In the genomic region with DNA sequence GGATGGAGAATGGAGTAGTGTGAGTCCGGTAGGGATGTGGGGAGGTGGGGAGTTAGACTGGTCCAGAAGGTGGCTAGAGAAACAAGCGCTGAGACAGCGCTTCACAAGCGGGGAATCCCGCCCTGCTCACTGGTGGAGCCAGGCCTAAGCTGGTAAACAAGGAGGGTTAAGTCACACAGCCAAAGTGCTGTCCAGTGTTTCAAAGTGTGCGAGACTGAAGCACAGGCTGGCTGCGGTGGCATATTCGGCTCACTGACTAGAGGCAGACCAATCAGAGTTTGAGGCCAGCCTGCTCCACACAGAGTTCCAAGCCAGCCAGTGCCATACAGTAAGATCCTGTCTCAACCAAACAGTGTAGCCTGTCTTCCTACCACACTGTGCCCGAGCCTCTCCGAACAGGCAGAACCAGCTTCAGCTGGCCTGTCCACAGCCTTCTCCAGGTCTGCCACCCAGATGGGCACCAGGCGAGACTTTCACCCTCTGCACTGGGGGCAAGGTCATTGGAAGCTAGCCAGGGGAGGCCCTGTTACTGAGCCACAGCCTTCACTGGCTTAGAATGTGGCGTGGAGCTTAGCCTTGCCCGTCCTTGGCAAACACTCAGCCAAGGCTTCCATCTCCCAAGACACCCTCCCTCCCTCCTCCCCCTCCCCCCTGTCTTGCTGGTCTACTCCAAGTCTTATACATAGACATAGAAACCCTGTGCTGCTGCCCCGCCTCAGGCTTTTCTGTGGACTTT, we compare ENCODE assay signal across 9 mouse cellular contexts.
DNase-seq lines count a peak whose midpoint lies in the region; ATAC-seq and TF ChIP-seq lines count a peak whose summit lies in the region.
"Had no signal": no experiment of that assay in that cellular context is flagged by ENCODE, and none has a peak within 500 bp of the region (broad histone marks: within the 10 kb centered on the region; RNA-seq: fewer than 3 reads in every experiment).

No protein-coding gene starts in this region.

- 0 out of 2 replicates have a peak, but pooled peaks cover 5% of the 10 kb centered on the region for H3K4me1 ChIP-seq in midbrain, embryonic 14.5 days (ENCODE audit: control insufficient read depth, insufficient read depth, low read length)
- H3K4me1 ChIP-seq in midbrain, embryonic 13.5 days (replicated peaks): peaks cover 31% of the 10 kb centered on the region
- peaks cover 69% of the 10 kb centered on the region for H3K4me1 ChIP-seq in embryonic facial prominence, embryonic 10.5 days
- H3K4me1 ChIP-seq in heart, embryonic 15.5 days (replicated peaks): peaks cover 62% of the 10 kb centered on the region
- H3K4me1 ChIP-seq in thymus, adult 2 months (replicated peaks; ENCODE audit: control insufficient read depth, insufficient read depth, low read length): 0 out of 2 replicates have a peak, but pooled peaks cover 2% of the 10 kb centered on the region

- no peaks in the 10 kb centered on the region for H3K27me3 ChIP-seq in midbrain, embryonic 14.5 days (ENCODE audit: control insufficient read depth, insufficient read depth, low read length)
- H3K27me3 ChIP-seq in midbrain, embryonic 13.5 days: no peaks in the 10 kb centered on the region
- peaks cover 22% of the 10 kb centered on the region for H3K27me3 ChIP-seq in embryonic facial prominence, embryonic 10.5 days (replicated peaks; ENCODE audit: low read depth, poor library complexity, severe bottlenecking)
- H3K27me3 ChIP-seq in heart, embryonic 15.5 days: no peaks in the 10 kb centered on the region
- no peaks in the 10 kb centered on the region for H3K27me3 ChIP-seq in thymus, adult 2 months (ENCODE audit: control insufficient read depth, insufficient read depth, low read length)
- H3K27me3 ChIP-seq: limb, embryonic 12.5 days had no signal

- no peak for TF ChIP-seq POLR2A in thymus, adult 2 months (IDR thresholded peaks at IDR 0.05; ENCODE audit: control insufficient read depth, extremely low read depth, insufficient read depth, low read length, poor library complexity)

- no peak overlapping the region for H3K27ac ChIP-seq in midbrain, embryonic 14.5 days (replicated peaks; ENCODE audit: low read depth, low read length)
- no peak overlapping the region for H3K27ac ChIP-seq in midbrain, embryonic 13.5 days
- H3K27ac ChIP-seq in embryonic facial prominence, embryonic 10.5 days (replicated peaks): peak overlapping the region; percentile 52; the same call in 1 of the 2 replicates
- peak overlapping the region; percentile 71 for H3K27ac ChIP-seq in heart, embryonic 15.5 days
- no peak overlapping the region for H3K27ac ChIP-seq in thymus, adult 2 months (ENCODE audit: control insufficient read depth, insufficient read depth, low read length)
- H3K27ac ChIP-seq: limb, embryonic 12.5 days had no signal

- H3K4me2 ChIP-seq in midbrain, embryonic 14.5 days (ENCODE audit: low read length): no peak overlapping the region
- no peak overlapping the region for H3K4me2 ChIP-seq in midbrain, embryonic 13.5 days (replicated peaks)
- H3K4me2 ChIP-seq in heart, embryonic 15.5 days: no peak overlapping the region
- H3K4me2 ChIP-seq: limb, embryonic 12.5 days had no signal

- H3K4me3 ChIP-seq in midbrain, embryonic 14.5 days (replicated peaks; ENCODE audit: low read depth, low read length): no peak overlapping the region
- no peak overlapping the region for H3K4me3 ChIP-seq in midbrain, embryonic 13.5 days (replicated peaks)
- no peak overlapping the region for H3K4me3 ChIP-seq in embryonic facial prominence, embryonic 10.5 days
- H3K4me3 ChIP-seq in heart, embryonic 15.5 days: no peak overlapping the region
- no peak overlapping the region for H3K4me3 ChIP-seq in thymus, adult 2 months (ENCODE audit: control insufficient read depth, insufficient read depth, low read length)
- H3K4me3 ChIP-seq: limb, embryonic 12.5 days had no signal

- H3K36me3 ChIP-seq in midbrain, embryonic 14.5 days (ENCODE audit: control insufficient read depth, insufficient read depth, low read length): no peaks in the 10 kb centered on the region
- H3K36me3 ChIP-seq in midbrain, embryonic 13.5 days: no peaks in the 10 kb centered on the region
- no peaks in the 10 kb centered on the region for H3K36me3 ChIP-seq in embryonic facial prominence, embryonic 10.5 days (replicated peaks)
- H3K36me3 ChIP-seq in heart, embryonic 15.5 days: no peaks in the 10 kb centered on the region
- no peaks in the 10 kb centered on the region for H3K36me3 ChIP-seq in thymus, adult 2 months (ENCODE audit: control insufficient read depth, insufficient read depth, low read length)
- H3K36me3 ChIP-seq: limb, embryonic 12.5 days had no signal

- DNase-seq in midbrain, embryonic 14.5 days: peak; percentile 31
- DNase-seq in embryonic facial prominence, embryonic 10.5 days (ENCODE audit: low spot score): no peak
- peak; percentile 69 to 82 for DNase-seq in kidney, postnatal 4 days
- DNase-seq in thymus, adult 2 months: no peak
- no peak for DNase-seq in spleen, adult 18-20 months
- DNase-seq in B cell, adult 2 months: no peak

- no peak for ATAC-seq in midbrain, embryonic 14.5 days (ENCODE audit: low FRiP score, low TSS enrichment)
- no peak for ATAC-seq in midbrain, embryonic 13.5 days
- ATAC-seq in heart, embryonic 15.5 days (replicated peaks; ENCODE audit: insufficient number of reproducible peaks, insufficient read depth, low FRiP score, low read depth): no peak

- no peak for TF ChIP-seq CTCF in thymus, adult 2 months (IDR thresholded peaks at IDR 0.05; ENCODE audit: borderline replicate concordance, control insufficient read depth, extremely low read depth, insufficient read depth, low read length, poor library complexity)

- WGBS in midbrain, embryonic 14.5 days: 75% methylated on average over 14 of the region's 14 CpGs
- WGBS in midbrain, embryonic 13.5 days: 76% methylated on average over 14 of the region's 14 CpGs
- whole genome bisulfite sequencing in embryonic facial prominence, embryonic 10.5 days: 71% methylated on average over 14 of the region's 14 CpGs
- WGBS in heart, embryonic 15.5 days: 69% methylated on average over 14 of the region's 14 CpGs
- 93% methylated on average over 14 of the region's 14 CpGs for WGBS in thymus, adult 2 months

- no peaks in the 10 kb centered on the region for H3K9me3 ChIP-seq in midbrain, embryonic 14.5 days (ENCODE audit: control insufficient read depth, low read length)
- no peaks in the 10 kb centered on the region for H3K9me3 ChIP-seq in midbrain, embryonic 13.5 days
- no peaks in the 10 kb centered on the region for H3K9me3 ChIP-seq in embryonic facial prominence, embryonic 10.5 days
- no peaks in the 10 kb centered on the region for H3K9me3 ChIP-seq in heart, embryonic 15.5 days (replicated peaks)
- H3K9me3 ChIP-seq: limb, embryonic 12.5 days had no signal

- H3K9ac ChIP-seq in midbrain, embryonic 14.5 days (replicated peaks; ENCODE audit: low read length): no peak overlapping the region
- H3K9ac ChIP-seq in midbrain, embryonic 13.5 days (replicated peaks): no peak overlapping the region
- H3K9ac ChIP-seq in heart, embryonic 15.5 days: peak overlapping the region; percentile 16; the same call in 1 of the 2 replicates
- H3K9ac ChIP-seq: limb, embryonic 12.5 days had no signal

Comparison
In these comparisons a context has a peak if more than half of its experiments do, and no peak if none do; other contexts are left out.
1. DNase-seq: peak in midbrain, embryonic 14.5 days (single experiment) and kidney, postnatal 4 days (2 of 2); none in embryonic facial prominence, embryonic 10.5 days (single experiment), thymus, adult 2 months (single experiment), spleen, adult 18-20 months (0 of 2) and B cell, adult 2 months (0 of 2).
2. H3K27ac ChIP-seq: peak in embryonic facial prominence, embryonic 10.5 days (single experiment) and heart, embryonic 15.5 days (single experiment); none in midbrain, embryonic 14.5 days (single experiment), midbrain, embryonic 13.5 days (single experiment) and thymus, adult 2 months (single experiment).